Mouse (Mus musculus) urinary bladder, adult 2 months (tissue): ENCODE data around the gene Gpr155. TPM values are rescaled to one million over a fixed set of nuclear protein-coding genes. Genes with fewer than 3 reads are reported as not detected.

Source experiments
- DNase-seq: peaks from one replicate; pipeline ENCODE4 v3.0.0; 2022; ENCODE audit warnings: low spot score
- polyA plus RNA-seq: library from polyadenylated mRNA; depleted of rRNA; stranded (reverse); fragments of >200 nt; gene quantifications from 2 replicates; pipeline ENCODE4 v1.2.3, GENCODE M21; 2012; rRNA removed

The Gpr155 gene
- polyA plus RNA-seq, result 3.9 and 5.5 TPM in 2 replicates

DNA sequence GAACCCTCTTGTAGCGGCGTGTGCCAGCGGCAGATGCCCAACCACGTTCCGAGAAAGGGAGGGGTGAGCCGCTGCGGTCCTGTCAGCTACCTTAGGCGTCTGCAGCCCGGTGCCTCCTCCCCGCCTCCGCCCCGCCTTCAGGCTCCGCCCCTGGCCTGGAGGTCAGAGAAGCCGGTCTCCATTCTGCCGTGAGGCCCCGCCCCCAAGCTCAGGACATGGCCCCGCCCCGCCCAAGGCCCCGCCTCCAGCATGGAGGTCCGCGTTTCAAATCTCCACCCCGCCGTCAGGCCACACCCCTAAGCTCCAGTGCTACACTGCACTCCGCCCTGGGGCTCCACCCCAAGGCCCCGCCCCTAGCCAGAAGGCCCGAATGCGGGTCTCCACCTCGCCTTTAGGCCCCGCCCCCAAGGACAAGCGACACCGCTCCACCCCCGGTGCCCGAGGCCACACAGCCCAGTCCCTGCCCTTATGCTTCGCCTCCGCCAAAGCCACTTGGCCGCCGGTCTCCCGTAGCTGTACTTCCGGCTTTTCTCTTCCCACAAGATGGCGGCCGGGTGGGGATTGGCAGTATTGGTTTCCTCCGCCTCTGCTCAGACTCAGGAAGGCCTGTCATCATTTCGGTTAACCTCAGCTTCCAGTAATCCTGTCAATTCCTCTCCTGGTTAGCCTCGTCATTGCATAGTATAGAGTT is at the start of gene Gpr155:
Gpr155 (minus strand) TSS at position 217 of the 691 bp plus-strand sequence.
- DNase-seq, result peak; percentile 96

DNA sequence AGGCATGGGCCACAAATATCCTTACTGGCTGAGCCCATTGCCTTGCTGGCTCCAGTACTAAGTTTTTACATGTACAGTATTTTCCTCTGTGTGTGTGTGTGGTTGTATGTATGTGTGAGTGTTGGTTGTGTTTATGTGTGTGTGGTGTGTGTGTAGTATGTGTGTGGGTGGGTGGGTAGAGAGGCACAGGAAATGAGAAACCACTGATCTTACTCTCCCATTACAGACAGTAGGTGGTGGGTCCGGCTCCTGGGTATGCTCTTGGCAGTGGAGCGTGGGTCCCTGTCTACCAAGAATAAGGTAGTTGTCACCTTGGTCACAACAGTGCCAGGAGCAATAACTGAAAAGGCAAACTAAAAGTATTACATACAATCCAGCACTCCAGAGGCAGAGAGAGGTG is 49.5 kb upstream of the Gpr155 start:
- no peak for DNase-seq

DNA sequence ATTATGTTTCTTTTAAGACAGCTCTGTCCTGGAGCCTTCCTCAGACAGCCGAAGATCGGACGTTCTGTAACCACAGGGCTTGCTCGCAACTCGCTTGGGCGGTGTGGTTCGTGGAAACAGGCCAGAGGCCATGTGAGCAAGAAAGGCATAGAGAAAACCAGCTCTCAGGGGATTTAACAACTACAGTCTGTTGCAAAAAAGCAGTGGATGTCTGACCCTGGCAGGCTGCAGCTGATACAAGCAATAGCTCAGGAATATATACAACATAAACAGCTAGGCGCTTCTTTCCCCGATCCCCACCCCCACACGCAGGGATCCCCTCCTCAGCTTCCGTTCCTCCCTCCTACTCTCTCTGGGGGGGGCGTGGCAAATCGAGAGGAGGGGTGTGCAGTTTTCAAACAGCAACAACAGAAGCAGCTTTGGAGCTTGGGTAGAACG is 45.6 kb upstream of the Gpr155 start:
- DNase-seq, result no peak

DNA sequence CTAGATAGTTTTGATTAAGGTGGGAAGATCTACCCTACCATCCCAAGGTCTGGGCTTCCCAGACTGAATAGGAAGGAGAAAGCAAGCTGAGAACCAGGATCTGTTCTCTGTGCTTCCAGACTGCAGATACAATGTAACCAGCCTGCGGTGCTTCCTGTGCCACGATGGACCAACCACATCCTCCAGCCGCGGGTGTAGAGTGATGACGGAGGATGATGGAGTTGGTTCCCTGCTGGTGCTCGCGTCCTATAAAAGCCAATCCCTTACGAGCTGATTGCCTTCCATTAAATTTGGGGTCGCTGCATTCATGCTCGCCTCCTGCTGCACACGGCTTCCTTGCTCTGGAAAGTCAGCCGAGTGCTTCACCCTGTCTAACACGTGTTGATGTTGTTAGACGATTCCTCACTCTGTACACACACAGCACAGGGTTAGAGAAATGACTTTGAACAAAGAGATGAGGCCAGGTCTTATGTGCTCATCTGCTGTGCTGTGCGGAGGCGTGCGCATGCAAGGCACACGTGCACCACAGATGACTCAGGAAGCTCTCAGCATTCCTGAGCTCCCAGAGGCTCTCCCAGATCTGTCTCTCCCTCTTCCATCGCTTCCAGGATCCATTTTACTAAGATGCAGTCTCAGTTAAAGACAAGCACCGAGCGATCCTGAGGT is 42.6 kb upstream of the Gpr155 start:
- no peak for DNase-seq

DNA sequence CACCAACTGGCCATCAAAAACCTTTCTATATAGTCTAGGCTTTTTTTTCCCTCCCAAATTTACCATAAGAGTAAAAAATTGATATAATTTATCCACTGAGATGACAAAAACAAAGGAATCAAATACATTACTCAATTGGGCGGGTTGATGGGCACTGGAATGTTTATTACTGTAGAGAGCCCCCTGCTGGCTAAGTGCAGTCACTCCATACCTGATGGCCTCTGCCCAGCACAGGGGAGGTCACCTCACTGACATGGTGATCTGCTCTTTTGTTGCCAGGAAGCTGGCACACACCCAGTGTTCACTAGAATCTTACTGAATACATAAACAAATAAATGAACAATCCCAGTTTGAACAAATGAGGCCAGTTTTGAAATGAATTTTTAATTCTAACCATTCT is 40.9 kb upstream of the Gpr155 start:
- no peak for DNase-seq

DNA sequence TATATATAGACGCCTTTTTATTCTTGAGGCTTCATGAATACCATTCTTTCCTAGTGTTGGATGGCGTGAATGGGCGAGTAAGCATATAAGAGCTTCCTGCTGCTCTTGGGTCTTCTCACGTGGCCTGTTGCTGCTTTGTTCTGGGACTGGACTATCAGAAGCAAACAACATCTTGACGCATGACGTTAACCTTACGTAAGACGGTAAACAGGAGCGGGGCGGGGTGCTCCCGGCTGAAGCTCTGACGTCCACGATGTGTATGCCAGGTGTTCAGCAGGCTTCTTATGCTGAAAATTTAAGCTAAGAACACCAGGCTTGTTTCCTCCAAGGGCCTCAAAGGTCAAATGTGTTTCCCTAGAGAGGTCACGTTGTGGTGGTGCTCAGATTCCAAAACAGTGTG is 39.5 kb upstream of the Gpr155 start:
- no peak for DNase-seq

DNA sequence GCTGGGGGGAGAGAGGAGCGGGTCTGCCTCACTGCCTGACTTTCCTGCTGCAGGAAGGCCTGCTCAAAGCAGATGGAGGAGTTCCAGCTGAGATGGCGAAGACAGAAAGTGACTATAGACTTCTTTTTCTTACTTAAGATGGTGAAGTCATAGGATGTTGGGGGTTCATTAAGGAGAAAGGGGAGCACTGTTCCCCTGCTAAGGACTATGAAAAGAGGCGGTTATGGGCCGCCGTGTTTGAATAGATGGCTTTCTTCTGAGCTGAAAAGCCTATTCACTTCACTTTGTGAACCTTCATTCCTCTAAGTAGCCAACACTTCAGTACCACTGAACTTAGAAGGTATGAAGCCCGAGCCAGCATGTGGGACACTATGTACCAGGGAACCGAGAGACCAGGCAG is 33.4 kb upstream of the Gpr155 start:
- no peak for DNase-seq

DNA sequence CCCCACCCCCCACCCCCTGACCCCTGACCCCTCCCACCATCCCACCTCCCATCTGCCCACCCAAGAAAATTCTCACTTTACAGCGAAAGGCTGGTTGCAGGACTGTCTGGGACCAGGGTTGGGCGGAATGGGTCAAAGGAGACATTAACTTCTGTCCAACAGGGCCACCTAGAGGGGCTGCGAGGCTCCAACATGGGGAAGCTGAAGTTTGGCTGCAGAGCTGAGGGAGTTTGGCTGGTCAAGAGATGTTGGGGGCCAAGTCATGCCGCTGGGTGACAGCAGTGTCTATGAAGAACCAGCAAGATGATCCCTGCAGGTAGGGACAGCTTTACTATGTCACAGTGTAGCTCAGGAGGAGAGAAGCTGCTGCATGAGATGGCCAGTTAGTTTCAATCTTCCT is 32.9 kb upstream of the Gpr155 start:
- no peak for DNase-seq

DNA sequence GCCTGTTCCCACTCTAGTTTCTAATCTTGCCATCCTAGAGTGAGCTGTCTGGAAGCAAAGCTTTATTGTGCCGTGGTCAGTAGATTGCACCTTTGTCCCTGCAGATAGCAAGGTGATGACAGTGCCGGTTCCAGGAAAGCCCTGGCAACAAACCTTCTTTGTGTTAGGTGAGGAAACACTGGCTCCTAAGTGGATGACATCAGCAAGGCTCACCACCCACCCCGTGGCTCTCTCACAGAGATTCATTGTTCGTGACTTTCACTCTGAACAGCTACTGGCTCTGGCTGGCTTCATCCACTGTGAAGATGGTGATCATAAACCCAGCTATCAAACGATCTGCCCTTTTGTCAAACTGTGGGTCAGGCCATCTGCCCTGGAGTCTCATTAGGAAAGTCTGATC is 29.5 kb upstream of the Gpr155 start:
- DNase-seq, result no peak

DNA sequence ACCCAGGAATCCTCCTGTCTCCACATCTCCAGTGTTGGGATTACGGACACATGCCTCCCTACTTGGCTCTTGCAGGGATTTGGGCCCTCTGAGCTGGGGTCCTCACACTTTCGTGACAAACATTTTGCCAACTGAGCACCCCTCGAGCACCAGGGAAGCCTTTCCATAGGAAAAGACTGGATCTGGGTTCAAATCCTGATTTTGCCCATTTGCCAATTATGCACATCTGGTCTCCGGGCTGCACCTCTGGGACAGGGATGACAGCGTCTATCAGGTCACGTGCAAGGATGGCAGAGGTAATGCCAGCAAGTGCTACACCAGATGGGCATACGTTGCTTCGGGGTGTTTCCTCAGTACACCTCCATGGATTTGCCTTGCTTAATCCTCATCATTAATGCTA is 23.7 kb upstream of the Gpr155 start:
- DNase-seq, result no peak

DNA sequence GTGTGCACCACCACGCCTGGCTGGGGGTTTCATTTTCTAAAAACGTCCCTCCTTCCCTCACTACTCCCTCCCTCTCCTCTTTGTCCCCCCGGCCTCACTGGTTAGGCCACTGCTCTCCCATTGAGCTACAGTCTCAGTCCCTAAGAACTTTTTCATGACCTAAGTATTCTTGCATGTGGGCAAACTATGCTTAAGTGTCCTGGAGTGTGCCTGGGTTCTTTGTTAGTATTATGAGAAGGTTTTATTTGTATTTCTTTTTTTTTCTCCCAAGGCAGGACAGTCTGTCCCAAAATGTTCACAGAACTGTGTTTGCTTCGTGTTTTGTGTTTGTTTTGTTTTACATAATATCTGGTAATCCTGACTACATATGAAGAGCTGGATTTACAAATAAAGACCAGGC is 21.3 kb upstream of the Gpr155 start:
- DNase-seq, result no peak

DNA sequence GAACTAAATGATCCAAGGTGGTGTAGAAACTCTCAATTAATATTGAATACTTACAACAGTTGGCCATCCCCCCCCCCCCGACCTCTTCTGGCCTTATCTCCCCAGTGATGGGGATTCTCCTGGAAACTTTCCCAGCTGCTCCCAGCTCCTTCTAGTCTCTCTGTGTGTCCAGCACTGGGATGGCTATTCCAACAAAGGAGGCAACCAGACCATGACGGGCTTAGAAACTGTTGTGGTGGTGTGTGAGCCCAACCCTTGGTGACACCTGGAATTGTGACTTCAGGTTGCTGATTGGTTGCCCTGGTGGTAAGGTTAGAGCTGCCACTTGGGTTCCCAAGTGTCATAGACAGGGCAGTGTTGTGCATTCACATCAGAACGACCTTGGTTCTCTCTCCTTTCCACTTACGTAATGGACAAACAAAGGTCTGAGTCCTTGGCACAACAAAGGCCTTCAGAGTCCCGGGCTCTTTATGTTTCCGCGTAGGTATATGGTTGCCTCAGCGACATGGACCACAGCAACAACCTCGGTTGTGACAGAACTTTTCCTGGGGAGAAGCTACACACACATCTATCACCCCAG is 20.1 kb upstream of the Gpr155 start:
- DNase-seq, result no peak

DNA sequence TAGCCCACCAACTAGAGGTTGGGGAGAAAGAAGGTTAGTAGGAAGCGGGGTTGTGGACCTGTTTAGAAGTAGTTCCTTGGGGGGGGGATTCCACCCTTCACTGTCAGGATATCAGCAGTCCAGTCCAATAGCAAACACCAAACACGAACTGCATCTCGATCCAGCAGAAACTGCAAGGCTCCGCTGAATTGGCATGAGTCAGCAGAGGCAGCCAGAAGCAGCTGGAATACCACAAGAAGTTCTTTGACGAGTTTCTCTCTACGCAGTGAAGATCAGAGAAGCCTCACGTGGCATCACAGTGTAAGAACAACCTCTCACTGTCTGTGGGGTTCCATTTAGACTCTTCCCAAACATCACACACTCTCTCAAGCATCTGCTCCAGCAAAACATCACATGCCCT is 18.6 kb upstream of the Gpr155 start:
- DNase-seq, result no peak

DNA sequence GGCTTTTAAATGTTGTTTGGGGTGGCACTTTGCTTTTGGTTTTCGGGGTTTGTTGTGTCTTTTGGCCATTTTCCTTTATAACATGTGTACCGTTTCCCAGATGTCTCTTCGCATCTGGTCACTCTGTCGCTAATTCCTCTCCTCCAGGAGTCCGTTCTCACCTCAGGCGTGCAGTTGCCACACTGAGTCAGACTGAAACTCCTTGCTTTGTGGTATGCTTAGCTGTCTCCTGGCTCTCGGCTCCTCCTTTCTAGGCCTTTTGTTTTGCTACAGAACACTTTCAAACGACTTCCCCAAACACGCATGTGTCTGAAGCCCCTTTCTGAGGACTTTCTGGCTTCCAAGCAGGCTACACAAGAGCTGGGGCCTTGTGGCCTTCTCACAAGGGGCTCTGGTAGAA is 18.1 kb upstream of the Gpr155 start:
- DNase-seq, result no peak

DNA sequence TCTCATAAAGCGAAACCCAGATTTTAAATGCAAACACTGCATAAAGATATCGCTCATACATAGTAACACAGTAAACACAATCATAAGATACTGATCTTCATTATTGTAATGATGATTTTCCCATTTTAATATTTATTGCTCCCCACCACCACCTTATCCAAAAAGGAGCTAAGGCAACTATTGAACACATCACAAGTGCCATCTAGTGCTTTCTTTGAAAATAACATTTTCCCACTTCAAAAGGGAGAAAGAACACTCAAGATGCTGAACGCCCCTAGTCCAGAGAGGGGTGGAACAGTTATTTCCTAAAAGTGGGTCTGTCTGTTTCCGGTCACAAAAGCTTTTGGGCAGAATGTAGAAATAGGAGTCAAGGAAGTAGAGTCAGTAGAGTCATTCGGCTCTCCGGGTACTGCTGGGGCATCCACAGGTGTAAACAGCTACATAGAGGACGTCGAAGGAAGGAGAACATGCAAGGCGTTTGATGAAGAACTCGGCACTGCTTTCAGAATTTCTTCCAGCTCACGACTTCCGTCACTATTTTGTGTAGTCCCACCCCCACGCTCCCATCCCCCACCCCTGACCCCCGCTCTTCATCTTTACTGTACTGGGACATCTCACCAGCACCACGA is 17.1 kb upstream of the Gpr155 start:
- DNase-seq, result no peak

DNA sequence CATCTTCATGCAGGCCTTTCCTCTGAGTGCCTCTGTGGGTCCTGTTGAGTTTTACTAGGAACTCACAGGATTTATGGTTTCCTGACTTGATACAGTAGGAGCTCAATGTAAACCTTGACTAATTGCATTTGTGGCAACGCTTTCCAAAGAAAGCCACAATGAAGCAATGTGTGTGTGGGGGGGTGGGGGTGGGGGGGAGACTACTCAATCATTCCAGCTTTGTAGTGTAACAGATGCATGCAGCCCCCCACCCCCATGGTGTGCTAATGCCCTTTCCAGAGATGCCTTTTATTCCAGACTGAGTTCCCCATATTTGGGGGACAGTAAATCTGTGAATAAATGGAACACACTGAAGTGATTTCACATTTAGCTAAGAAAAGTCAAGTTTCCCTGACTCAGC is 15.3 kb upstream of the Gpr155 start:
- no peak for DNase-seq

DNA sequence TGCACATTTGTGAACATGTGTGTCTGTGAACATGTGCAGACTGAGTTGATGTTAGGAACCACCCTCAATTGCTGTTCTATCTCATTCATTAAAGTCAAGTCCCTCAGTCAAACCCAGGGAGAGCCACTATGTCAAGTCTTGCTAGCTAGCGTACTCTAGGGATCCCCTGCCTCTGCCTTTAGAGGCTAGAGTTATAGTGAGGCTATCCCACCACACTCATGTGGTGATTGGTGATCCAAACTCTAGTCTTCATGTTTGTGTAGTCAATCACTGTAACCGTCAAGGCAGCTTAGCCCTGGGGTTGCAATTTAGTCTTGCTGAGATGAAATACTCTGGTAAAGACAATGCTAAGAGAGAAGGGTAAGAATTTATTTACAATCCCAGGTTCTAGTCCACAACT is 11.1 kb upstream of the Gpr155 start:
- no peak for DNase-seq

DNA sequence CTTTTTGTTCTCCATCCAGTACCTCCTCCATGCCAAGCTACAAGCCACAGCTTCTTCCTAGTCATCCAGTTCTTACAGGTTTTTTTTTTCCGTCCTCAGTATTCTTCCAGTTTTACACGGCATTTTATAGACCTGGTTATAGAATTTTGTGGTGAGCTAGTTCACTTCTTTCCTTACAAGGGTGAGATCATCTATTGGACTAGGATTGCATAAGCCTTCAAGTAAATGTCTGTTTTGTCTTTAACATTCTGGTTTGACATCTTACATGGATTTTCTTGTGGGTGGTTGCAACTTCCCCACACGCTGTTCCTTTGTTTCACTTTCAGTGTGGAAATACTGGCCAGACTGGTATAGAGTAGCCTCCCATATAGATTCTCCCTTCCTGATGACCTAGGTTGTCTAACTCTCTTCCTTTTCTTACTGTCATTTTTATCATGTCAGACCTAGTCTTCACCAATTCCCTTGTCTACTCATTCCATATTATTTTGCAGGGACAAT is 10.5 kb upstream of the Gpr155 start:
- no peak for DNase-seq

DNA sequence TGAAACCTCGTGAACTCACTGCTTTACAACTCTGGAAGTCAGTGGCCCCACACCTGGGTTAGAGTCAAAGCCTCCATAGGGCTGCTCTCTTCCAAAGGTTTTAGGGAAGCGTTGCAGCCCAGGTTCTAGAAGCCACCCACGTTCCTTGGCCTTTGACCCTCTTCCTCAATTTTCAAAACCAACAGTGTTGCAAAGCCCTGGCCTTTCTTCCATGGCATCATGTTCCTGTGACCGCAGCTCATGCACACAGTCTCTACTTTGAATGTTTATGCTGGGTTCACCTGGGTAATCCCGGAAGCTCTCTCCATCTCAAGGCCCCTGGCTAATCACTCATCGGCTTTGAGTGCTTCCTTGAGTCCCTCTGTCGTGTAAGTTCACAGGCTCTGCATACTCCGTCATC is 9.1 kb upstream of the Gpr155 start:
- no peak for DNase-seq

DNA sequence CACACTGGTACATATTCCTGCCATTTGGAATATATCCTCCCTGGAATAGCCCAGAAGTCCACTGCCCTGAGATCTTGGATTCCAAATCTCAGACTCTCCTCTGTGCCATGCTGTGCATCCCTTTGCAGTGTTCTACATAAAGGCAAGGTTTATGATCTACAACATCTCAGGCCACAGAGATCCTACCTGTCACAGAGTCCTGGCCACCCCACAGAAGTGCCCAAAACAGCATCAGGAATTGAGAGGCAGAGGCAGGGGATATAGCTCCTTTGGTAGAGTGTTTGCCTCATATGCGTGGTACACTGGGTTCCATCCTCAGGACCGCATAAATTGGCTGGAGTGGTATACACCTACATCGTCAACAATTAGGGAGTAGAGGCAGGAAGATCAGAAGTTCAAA is 8.1 kb upstream of the Gpr155 start:
- no peak for DNase-seq

DNA sequence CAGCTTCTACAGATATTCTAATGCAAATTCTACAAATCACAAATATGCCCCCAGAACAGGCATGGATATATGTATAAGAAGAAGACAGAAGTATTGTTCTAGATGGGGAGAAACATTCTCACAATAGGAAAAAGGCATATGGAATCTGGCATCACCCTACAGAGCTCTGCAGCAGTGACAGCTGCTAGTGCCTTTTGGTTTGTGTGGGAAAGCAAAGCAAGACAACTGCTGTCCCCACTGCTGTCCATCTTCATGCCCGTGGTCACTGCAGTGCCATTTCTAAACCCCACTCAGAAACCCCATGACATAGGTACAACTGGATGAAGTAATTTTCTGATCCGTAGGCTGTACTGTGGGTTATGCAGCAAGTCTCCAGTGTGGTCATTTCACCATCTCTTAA is 6.4 kb upstream of the Gpr155 start:
- DNase-seq, result no peak

DNA sequence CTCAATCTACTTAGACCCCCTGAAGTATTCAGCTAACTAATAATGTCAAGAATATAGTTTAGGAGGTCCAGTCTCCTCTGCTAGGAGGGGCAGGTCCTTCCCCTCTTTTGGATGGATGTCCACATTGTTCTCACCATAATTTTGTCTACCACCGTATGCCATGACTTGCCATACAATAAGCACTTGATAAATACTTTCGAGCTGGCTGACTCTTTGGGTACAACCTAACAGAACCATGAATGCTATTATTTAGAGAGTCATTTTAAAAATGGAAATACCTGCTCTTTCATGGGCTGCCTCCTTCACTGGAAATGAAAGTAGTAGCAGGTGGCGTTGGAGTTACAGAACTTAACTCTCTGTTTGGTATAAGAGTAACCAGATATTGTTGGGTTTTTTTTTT is 3.6 kb upstream of the Gpr155 start:
- DNase-seq, result no peak

DNA sequence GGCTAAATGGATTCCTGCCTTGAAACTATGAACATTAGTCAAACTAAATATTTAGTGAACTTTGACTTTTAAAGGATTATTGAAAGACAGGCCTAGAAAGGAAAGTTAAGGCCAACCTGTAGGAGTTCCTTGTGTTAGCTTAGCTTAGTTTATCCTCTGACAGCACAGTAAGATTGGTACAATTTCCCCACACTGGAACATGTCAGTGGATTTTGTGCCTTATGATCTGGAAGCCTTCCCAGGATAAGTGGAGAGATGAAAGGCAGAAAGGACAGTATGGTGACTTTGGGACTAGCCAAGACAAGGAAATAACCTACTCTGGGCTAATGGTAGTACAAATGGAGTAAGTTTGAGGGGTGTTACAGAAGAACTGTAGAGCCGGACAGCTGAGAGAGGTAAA is 1.4 kb upstream of the Gpr155 start:
- DNase-seq, result no peak
